Mouse (Mus musculus) urinary bladder, postnatal 14 days (tissue): ENCODE data around the gene Lmbr1l.
"Not testable (repeated sequence)": the region's sequence is repeated elsewhere in the genome, so short reads cannot be mapped to it uniquely, and the experiment has no call there.

ENCODE experiments used
- DNase-seq: peaks from one replicate; pipeline ENCODE4 v3.0.0; 2021; ENCODE audit warnings: low spot score

Lmbr1l gene

GRCm38 (mm10) chr15:98934217-98934839 is 16.3 kb upstream of the Lmbr1l start, which contains the start of gene Tuba1b:
TSS of gene Tuba1b (minus strand) at chr15:98934565.
- peak; percentile 92 for DNase-seq

GRCm38 (mm10) chr15:98933833-98934216 is 15.8 kb upstream of the Lmbr1l start:
- peak; percentile 98 for DNase-seq

- DNase-seq, result not testable (repeated sequence)
Observed at GRCm38 (mm10) chr15:98933004-98933671, 15.1 kb upstream of the Lmbr1l start.

- no peak for DNase-seq
Observed at GRCm38 (mm10) chr15:98930998-98931397, 13.0 kb upstream of the Lmbr1l start.

- DNase-seq, result no peak
Observed at GRCm38 (mm10) chr15:98930017-98930734, 12.1 kb upstream of the Lmbr1l start.

- DNase-seq, result peak; percentile 78
Observed at GRCm38 (mm10) chr15:98928598-98929240, 10.7 kb upstream of the Lmbr1l start.

- no peak for DNase-seq
Observed at GRCm38 (mm10) chr15:98927566-98927965, 9.5 kb upstream of the Lmbr1l start.

GRCm38 (mm10) chr15:98924682-98925081 is 6.7 kb upstream of the Lmbr1l start:
- DNase-seq, result no peak

GRCm38 (mm10) chr15:98923031-98923537 is 5.1 kb upstream of the Lmbr1l start:
- DNase-seq, result no peak

- no peak for DNase-seq
Observed at GRCm38 (mm10) chr15:98922581-98922980, 4.5 kb upstream of the Lmbr1l start.

- DNase-seq, result no peak
Observed at GRCm38 (mm10) chr15:98921510-98921909, 3.5 kb upstream of the Lmbr1l start.

GRCm38 (mm10) chr15:98918499-98918895 is 466 bp upstream of the Lmbr1l start:
- not testable (repeated sequence) for DNase-seq

- DNase-seq, result peak; percentile 31
Observed at GRCm38 (mm10) chr15:98917091-98917490, 940 bp downstream of the Lmbr1l start.

GRCm38 (mm10) chr15:98916016-98916415 is 2.0 kb downstream of the Lmbr1l start:
- DNase-seq, result no peak

- DNase-seq, result no peak
Observed at GRCm38 (mm10) chr15:98914903-98915302, 3.1 kb downstream of the Lmbr1l start.

- no peak for DNase-seq
Observed at GRCm38 (mm10) chr15:98904692-98905091, 13.3 kb downstream of the Lmbr1l start.

GRCm38 (mm10) chr15:98902600-98902999 is 15.4 kb downstream of the Lmbr1l start:
- DNase-seq, result no peak

GRCm38 (mm10) chr15:98901530-98901929 is 16.5 kb downstream of the Lmbr1l start:
- no peak for DNase-seq

- DNase-seq, result no peak
Observed at GRCm38 (mm10) chr15:98897928-98898800, 19.9 kb downstream of the Lmbr1l start, which contains the start of gene Dhh. TSS of gene Dhh (minus strand) at chr15:98898540.

- no peak for DNase-seq
Observed at GRCm38 (mm10) chr15:98897495-98897894, 20.5 kb downstream of the Lmbr1l start.
